Mouse (Mus musculus) stomach, postnatal 0 days (tissue): ENCODE results near the gene Wee2.

Experiments
- CTCF ChIP-seq: IDR thresholded peaks from 2 replicates; pipeline ENCODE4 v1.5.1; 2016; ENCODE audit warnings: antibody characterized with exemption, low read depth, mild to moderate bottlenecking, moderate library complexity
- EP300 ChIP-seq: optimal IDR thresholded peaks from 2 replicates; pipeline ENCODE3; 2016; ENCODE audit warnings: antibody characterized with exemption

DNA sequence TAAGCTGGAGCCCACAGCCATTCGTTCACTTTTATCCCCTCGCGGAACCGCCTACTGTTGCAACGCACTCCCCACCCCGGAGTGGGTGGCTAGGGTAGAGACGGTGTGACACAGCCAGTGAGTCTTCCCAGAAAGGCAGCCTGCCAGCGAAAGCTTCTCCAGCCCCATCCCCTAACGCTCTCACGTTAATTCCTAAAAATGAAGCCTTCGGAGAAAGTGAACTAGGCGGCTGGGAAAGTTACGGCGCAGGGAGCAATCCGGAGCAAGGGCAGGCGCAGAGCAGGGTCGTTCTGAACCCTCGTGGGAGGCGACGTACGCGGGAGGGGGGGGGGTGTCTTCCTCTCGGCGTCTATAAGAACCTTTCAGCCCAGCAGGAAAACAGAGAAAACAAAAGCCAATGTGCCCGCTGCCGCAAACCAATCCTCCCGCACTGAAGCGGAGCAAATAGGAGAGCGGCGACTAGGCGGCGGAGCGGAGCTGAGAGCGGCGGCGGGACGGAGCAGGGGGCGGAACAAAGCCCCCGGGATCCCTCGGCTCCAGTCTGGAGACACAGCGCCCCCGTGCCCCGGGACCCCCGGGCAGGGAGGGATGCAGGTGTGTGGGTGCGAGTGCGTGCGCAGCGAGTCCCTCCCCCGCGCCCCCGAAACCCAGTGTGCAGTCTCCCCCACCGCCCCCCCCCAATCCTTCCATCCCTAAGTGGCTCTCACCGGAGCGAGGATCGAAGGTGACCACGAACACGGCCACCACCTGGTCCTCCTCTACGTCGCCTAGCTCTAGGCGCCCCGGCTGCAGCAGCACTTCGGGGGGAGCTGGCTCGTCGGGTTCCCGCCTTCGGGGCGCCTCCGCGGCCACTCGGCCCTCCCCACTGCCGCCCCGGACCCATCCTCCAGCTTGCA lies 3.5 kb upstream of the Wee2 start:
- TF ChIP-seq CTCF = peak; percentile 38; the same call in 1 of the 2 replicates
- no peak for TF ChIP-seq EP300
